Mouse (Mus musculus): Measurements from ENCODE around the gene Hist1h2ad.

DNA sequence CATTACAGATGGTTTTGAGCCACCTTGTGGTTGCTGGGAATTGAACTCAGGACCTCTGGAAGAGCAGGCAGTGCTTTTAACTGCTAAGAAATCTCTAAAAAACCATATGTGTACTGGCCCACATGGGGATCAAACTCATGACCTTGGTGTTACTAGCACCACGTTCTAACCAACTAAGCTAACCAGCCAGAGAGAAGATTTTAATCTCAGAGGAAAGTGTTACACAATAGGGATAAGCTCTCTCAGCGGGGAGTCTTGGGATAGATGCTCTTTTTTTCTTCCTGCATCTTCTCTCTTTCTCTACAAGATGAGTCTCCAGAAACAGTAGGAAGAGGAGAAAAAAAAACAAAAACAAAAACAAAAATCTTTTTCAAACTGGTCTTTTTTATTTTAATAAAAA lies 36.2 kb downstream of the Hist1h2ad start:
- TF ChIP-seq CTCF (conservative IDR thresholded peaks at IDR 0.05 in 1 of 2, IDR thresholded peaks at IDR 0.05 in 1 of 2; ENCODE audit: low read depth in 2 of 2, low read length in 2 of 2) (no peak), TBP (conservative IDR thresholded peaks at IDR 0.05; ENCODE audit: low read depth, low read length) (peak; percentile 90), USF1 (IDR thresholded peaks at IDR 0.05; ENCODE audit: low read depth, low read length) (no peak)

Data from CH12.LX (cell line).